Mouse (Mus musculus) midbrain, embryonic 11.5 days (tissue): ENCODE data around the gene Tmem131. TPM values are rescaled to one million over a fixed set of nuclear protein-coding genes. Genes with fewer than 3 reads are reported as not detected.
"Not testable (repeated sequence)": the region's sequence is repeated elsewhere in the genome, so short reads cannot be mapped to it uniquely, and the experiment has no call there.

Experiments
- ATAC-seq: fragments of 200-750 bp; cut with Nextera tagmentation; 2 replicates; pipeline ENCODE4 v1.8.0; 2017; ENCODE audit warnings: moderate TSS enrichment, moderate library complexity; ENCODE audit not compliant: low FRiP score
- DNase-seq: peaks from one replicate; pipeline ENCODE4 v3.0.0; 2015; ENCODE audit warnings: low spot score; ENCODE audit errors: missing footprints
- H3K27ac ChIP-seq: fragments of 300-500 bp; sonication (generic); 2 replicates; pipeline ENCODE4 v1.5.1; 2014; ENCODE audit warnings: low read depth, low read length
- H3K27me3 ChIP-seq: fragments of 300-500 bp; sonication (generic); 2 replicates; pipeline ENCODE4 v1.6.1; 2014; ENCODE audit warnings: mild to moderate bottlenecking, low read length, moderate library complexity, mixed read lengths; ENCODE audit not compliant: control insufficient read depth, insufficient read depth
- H3K36me3 ChIP-seq: fragments of 300-500 bp; sonication (generic); 2 replicates; pipeline ENCODE4 v1.6.1; 2014; ENCODE audit warnings: mild to moderate bottlenecking, low read length, moderate library complexity, mixed read lengths; ENCODE audit not compliant: control insufficient read depth, insufficient read depth
- H3K4me1 ChIP-seq: fragments of 300-500 bp; sonication (generic); 2 replicates; pipeline ENCODE4 v1.6.1; 2014; ENCODE audit warnings: low read length; ENCODE audit not compliant: control insufficient read depth, insufficient read depth
- H3K4me2 ChIP-seq: fragments of 300-500 bp; sonication (generic); 2 replicates; pipeline ENCODE4 v1.6.1; 2014; ENCODE audit warnings: mild to moderate bottlenecking, moderate library complexity
- H3K4me3 ChIP-seq: fragments of 300-500 bp; sonication (generic); 2 replicates; pipeline ENCODE4 v1.5.1; 2014; ENCODE audit warnings: low read depth, low read length
- H3K9ac ChIP-seq: fragments of 300-500 bp; sonication (generic); 2 replicates; pipeline ENCODE4 v1.6.1; 2014; ENCODE audit warnings: low read length
- H3K9me3 ChIP-seq: fragments of 300-500 bp; sonication (generic); 2 replicates; pipeline ENCODE4 v1.6.1; 2016; ENCODE audit warnings: low read length; ENCODE audit not compliant: control insufficient read depth
- WGBS: fragments of 180-500 bp; shearing (Covaris S2); extraction: QIAGEN DNeasy Blood & Tissue Kit; methylation state at CpG from one replicate; pipeline ENCODE4 v1.1.7; 2014; 5-methylcytosine and 5-hydroxymethylcytosine counted together
- polyA plus RNA-seq: library from polyadenylated mRNA; unstranded; fragments of >200 nt; fragmentation: Nextera tagmentation; extraction: Ambion mirVana; gene quantifications from 2 replicates; pipeline ENCODE4 v1.2.1, GENCODE M21; 2014

Gene Tmem131
- polyA plus RNA-seq, 1 experiment from 2014 or later = 14.7 TPM

- ATAC-seq (no peak), DNase-seq (no peak)
- no peaks in the 10 kb centered on the region for H3K9me3 ChIP-seq
- no peak overlapping the region for H3K27ac ChIP-seq
- H3K4me3 ChIP-seq = no peak overlapping the region
- WGBS = 97% methylated on average over 15 of the region's 15 CpGs
- no peaks in the 10 kb centered on the region for H3K36me3 ChIP-seq
- no peak overlapping the region for H3K4me2 ChIP-seq
- H3K27me3 ChIP-seq = no peaks in the 10 kb centered on the region
- no peaks in the 10 kb centered on the region for H3K4me1 ChIP-seq
- H3K9ac ChIP-seq = no peak overlapping the region
Measured at GRCm38 (mm10) chr1:36903376-36904083, 39.9 kb downstream of the Tmem131 start.

GRCm38 (mm10) chr1:36902533-36903315, 40.7 kb downstream of the Tmem131 start:
- no peak for ATAC-seq
- no peaks in the 10 kb centered on the region for H3K9me3 ChIP-seq
- 94% methylated on average over 11 of the region's 11 CpGs for WGBS
- H3K4me2 ChIP-seq = no peak overlapping the region
- DNase-seq = no peak
- H3K27ac ChIP-seq = no peak overlapping the region
- no peaks in the 10 kb centered on the region for H3K4me1 ChIP-seq
- no peaks in the 10 kb centered on the region for H3K36me3 ChIP-seq
- H3K27me3 ChIP-seq = no peaks in the 10 kb centered on the region
- H3K4me3 ChIP-seq = no peak overlapping the region
- no peak overlapping the region for H3K9ac ChIP-seq

- H3K9me3 ChIP-seq = no peaks in the 10 kb centered on the region
- H3K4me2 ChIP-seq = no peak overlapping the region
- H3K36me3 ChIP-seq = no peaks in the 10 kb centered on the region
- no peak overlapping the region for H3K27ac ChIP-seq
- no peak for DNase-seq
- no peak for ATAC-seq
- no peak overlapping the region for H3K9ac ChIP-seq
- no peaks in the 10 kb centered on the region for H3K27me3 ChIP-seq
- WGBS = 91% methylated on average over 2 of the region's 2 CpGs
- no peaks in the 10 kb centered on the region for H3K4me1 ChIP-seq
- H3K4me3 ChIP-seq = no peak overlapping the region
Measured at GRCm38 (mm10) chr1:36899622-36900021, 43.8 kb downstream of the Tmem131 start.

GRCm38 (mm10) chr1:36896423-36896822, 47.0 kb downstream of the Tmem131 start:
- Histone ChIP-seq H3K9ac (no peak overlapping the region), H3K4me3 (no peak overlapping the region), H3K4me2 (no peak overlapping the region), H3K27me3 (no peaks in the 10 kb centered on the region), H3K4me1 (peaks cover 2% of the 10 kb centered on the region; the same call in 1 of the 2 replicates), H3K36me3 (no peaks in the 10 kb centered on the region), H3K9me3 (no peaks in the 10 kb centered on the region), H3K27ac (no peak overlapping the region)
- WGBS = 89% methylated on average over 4 of the region's 4 CpGs
- no peak for DNase-seq
- ATAC-seq = no peak

GRCm38 (mm10) chr1:36895452-36895851, 48.0 kb downstream of the Tmem131 start:
- Histone ChIP-seq H3K9ac (no peak overlapping the region), H3K4me2 (no peak overlapping the region), H3K9me3 (no peaks in the 10 kb centered on the region), H3K27me3 (no peaks in the 10 kb centered on the region), H3K27ac (no peak overlapping the region), H3K36me3 (no peaks in the 10 kb centered on the region), H3K4me3 (no peak overlapping the region), H3K4me1 (peaks cover 2% of the 10 kb centered on the region; the same call in 1 of the 2 replicates)
- WGBS = 88% methylated on average over 3 of the region's 3 CpGs
- ATAC-seq (no peak), DNase-seq (no peak)

- Histone ChIP-seq H3K4me3 (no peak overlapping the region), H3K36me3 (no peaks in the 10 kb centered on the region), H3K27me3 (no peaks in the 10 kb centered on the region), H3K4me1 (peaks cover 2% of the 10 kb centered on the region; the same call in 1 of the 2 replicates), H3K9me3 (no peaks in the 10 kb centered on the region), H3K9ac (no peak overlapping the region), H3K27ac (no peak overlapping the region), H3K4me2 (no peak overlapping the region)
- ATAC-seq = no peak
- no peak for DNase-seq
- WGBS = 95% methylated on average over 3 of the region's 3 CpGs
Measured at GRCm38 (mm10) chr1:36894136-36894535, 49.3 kb downstream of the Tmem131 start.

GRCm38 (mm10) chr1:36893720-36894119, 49.7 kb downstream of the Tmem131 start:
- H3K36me3 ChIP-seq = not testable (repeated sequence)

GRCm38 (mm10) chr1:36893146-36893545, 50.3 kb downstream of the Tmem131 start:
- H3K27me3 ChIP-seq = no peaks in the 10 kb centered on the region
- DNase-seq (no peak), ATAC-seq (no peak)
- H3K27ac ChIP-seq = no peak overlapping the region
- 72% methylated on average over 6 of the region's 6 CpGs for WGBS
- no peaks in the 10 kb centered on the region for H3K36me3 ChIP-seq
- no peaks in the 10 kb centered on the region for H3K9me3 ChIP-seq
- no peak overlapping the region for H3K4me2 ChIP-seq
- H3K4me1 ChIP-seq = peaks cover 2% of the 10 kb centered on the region; the same call in 1 of the 2 replicates
- no peak overlapping the region for H3K4me3 ChIP-seq
- no peak overlapping the region for H3K9ac ChIP-seq

More at GRCm38 (mm10) chr1:36893720-36894119, 49.7 kb downstream of the Tmem131 start:
- 95% methylated on average over 5 of the region's 5 CpGs for WGBS
- not testable (repeated sequence) for H3K9ac ChIP-seq, H3K27me3 ChIP-seq, H3K4me3 ChIP-seq, DNase-seq, ATAC-seq, H3K9me3 ChIP-seq, H3K4me2 ChIP-seq, H3K27ac ChIP-seq, H3K4me1 ChIP-seq

- no peaks in the 10 kb centered on the region for H3K27me3 ChIP-seq
- peaks cover 2% of the 10 kb centered on the region; the same call in 1 of the 2 replicates for H3K4me1 ChIP-seq
- no peak overlapping the region for H3K9ac ChIP-seq
- H3K4me2 ChIP-seq = no peak overlapping the region
- no peak for ATAC-seq
- H3K4me3 ChIP-seq = no peak overlapping the region
- no peak overlapping the region for H3K27ac ChIP-seq
- 88% methylated on average over 3 of the region's 3 CpGs for WGBS
- H3K36me3 ChIP-seq = no peaks in the 10 kb centered on the region
- no peaks in the 10 kb centered on the region for H3K9me3 ChIP-seq
- no peak for DNase-seq
Measured at GRCm38 (mm10) chr1:36892461-36892860, 51.0 kb downstream of the Tmem131 start.
